Mouse (Mus musculus) adrenal gland, adult 8-10 months (tissue): ENCODE measurements around the gene Qrfp. TPM values are rescaled to one million over a fixed set of nuclear protein-coding genes. Genes with fewer than 3 reads are reported as not detected.

ENCODE experiments used
- DNase-seq: peaks from one replicate; pipeline ENCODE4 v3.0.0; 2022
- total RNA-seq, 4 experiments: library from RNA; stranded (reverse); gene quantifications; 2 replicates each; pipeline ENCODE4 v1.2.4; 2022

Qrfp gene
- total RNA-seq, 4 experiments from 2014 or later = not detected

- DNase-seq = peak; percentile 73
Measured at GRCm38 (mm10) chr2:31769631-31770111, 40.7 kb downstream of the Qrfp start.

- DNase-seq = no peak
Measured at GRCm38 (mm10) chr2:31769115-31769514, 41.3 kb downstream of the Qrfp start.

GRCm38 (mm10) chr2:31767815-31768214 is 42.6 kb downstream of the Qrfp start:
- no peak for DNase-seq

- no peak for DNase-seq
Measured at GRCm38 (mm10) chr2:31767104-31767503, 43.3 kb downstream of the Qrfp start.

GRCm38 (mm10) chr2:31763271-31763670 is 47.1 kb downstream of the Qrfp start:
- DNase-seq = no peak

DNA sequence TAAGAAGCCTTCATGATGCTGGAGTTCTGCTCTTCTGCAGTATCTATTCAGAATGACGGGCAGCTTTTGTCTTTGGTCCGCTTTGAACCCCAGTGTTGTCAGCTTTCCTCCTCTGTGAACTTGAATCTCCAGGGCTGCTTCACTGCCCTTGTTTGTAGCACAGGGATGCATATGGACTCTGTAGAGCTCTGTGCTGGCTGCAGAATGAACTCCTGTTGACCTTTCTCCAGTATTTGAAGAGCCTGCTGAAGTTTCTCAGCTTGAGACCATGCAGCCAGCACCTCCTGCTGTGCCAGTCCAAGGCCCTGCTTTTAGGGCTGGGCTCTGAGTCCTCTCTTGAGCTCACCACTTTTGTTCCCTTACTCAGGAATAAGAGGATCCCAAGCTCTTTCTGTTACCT is 47.5 kb downstream of the Qrfp start:
- DNase-seq = no peak

DNA sequence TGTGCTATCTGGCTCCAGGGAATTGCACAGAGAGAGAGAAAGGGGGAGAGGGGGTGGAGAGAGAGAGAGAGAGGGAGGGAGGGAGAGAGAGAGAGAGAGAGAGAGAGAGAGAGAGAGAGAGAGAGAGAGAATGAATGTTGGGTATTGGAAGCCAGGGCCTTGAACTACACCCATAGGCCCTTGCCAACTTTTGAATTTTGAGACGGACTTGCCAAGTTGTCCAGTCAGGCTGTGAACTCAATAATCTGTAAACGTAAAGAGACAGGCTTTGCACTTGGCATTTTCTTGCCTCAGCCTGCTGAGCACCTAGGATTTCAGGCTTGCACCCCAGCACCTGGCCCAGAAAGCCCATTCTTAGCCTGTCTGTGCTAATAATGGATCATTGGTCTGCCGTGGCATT is 48.2 kb downstream of the Qrfp start:
- no peak for DNase-seq

DNA sequence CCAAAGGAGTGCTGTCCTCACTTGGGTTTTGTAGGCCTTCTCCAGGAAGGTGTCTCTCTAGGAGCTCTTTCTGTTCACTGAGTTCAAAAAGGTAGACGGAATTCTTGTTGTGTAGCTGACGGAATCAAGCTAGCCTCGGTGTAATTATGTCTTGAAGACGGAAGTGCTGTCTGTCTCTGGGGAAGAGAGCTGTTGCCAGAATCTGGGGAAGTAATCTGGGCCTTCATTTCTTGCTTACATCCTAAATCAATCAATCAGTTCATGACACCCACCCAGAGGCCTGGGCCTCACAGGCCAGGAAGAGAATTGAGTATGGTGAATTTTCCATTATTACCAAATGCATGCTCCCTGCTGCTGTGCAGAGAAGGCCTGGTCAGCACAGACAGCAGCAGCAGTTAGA is 48.8 kb downstream of the Qrfp start:
- no peak for DNase-seq

DNA sequence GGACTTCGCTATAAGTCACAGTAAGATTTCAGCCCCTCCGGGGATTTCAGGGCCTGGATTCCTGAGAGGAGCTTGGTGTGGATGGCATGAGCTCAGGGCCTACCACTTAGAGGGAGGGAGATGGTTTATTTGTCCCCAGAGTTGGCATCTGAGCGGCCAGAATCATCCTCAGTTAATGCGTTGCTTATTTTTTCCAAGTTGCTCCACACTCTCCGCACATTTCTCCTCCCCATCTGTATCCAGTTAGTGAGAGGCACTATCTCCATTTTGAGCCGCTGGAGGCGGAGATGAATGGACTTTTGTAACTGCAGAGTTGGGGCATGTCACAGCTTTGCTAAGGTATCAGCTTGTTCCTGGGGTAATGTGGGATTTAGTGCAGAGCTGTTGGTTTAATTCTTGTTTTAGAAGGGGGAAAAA is 49.3 kb downstream of the Qrfp start:
- no peak for DNase-seq

DNA sequence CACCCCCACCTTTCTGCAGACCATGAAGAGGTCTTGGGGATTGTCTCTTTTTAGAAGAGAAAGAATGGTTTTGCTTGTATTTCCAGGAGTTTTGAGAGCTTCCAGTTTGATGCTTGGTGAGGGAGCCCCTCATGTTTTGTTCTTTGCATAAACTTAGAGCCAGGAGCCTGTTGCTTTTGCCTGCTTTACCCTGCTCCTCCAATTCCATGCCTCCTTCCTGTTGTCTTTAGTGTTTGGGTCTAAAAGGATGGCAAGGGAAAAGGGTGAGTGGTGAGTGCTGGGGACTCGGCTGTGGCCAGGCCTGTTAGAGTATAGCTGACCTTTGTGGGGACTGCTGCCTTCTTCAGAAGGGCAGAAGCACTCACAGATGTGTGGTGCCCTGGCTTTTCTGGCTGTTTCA is 49.9 kb downstream of the Qrfp start:
- DNase-seq = no peak

GRCm38 (mm10) chr2:31759751-31760460 is 50.5 kb downstream of the Qrfp start:
- peak; percentile 69 for DNase-seq

DNA sequence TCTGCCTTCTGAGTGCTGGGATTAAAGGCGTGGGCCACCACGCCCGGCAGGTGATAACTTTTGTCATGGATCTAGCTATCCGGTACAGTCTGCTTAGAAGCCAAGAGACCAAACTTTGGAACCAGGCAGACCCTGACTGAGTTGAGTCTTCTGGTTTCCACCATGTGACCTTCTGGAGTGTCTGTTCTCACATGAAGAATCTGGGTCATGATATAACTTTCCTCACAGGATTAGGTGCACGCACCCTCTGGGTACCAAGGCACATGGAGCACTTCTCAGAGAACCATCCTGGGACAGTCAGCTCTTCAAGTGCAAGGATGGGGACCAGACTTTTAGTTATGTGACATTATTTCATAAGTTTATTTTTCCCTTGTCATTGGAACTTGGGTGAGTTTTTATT is 51.4 kb downstream of the Qrfp start:
- DNase-seq = no peak

GRCm38 (mm10) chr2:31757472-31757871 is 52.9 kb downstream of the Qrfp start:
- no peak for DNase-seq

Other genes starting within 250 kb of the Qrfp start
- 10 to 100 TPM; 44.9 to 87.5 (median 62.4) TPM for gene Fubp3, start 237.9 kb downstream of the Qrfp start, total RNA-seq
- gene Prdm12, start 170.5 kb downstream of the Qrfp start, total RNA-seq = under 1 TPM in 1 of 4 experiments, not detected in 3; 0.22 TPM
- gene Exosc2, start 139.9 kb downstream of the Qrfp start, total RNA-seq = 10 to 100 TPM; 22.2 to 31.0 (median 28.4) TPM
- 100 to 1,000 TPM in 1 of 4 experiments, 10 to 100 TPM in 3; 80.1 to 111 (median 87.9) TPM for gene Abl1, start 122.2 kb downstream of the Qrfp start, total RNA-seq
- under 1 TPM; 0.09 to 0.13 (median 0.11) TPM for gene Fibcd1, start 35.4 kb upstream of the Qrfp start, total RNA-seq
- 10 to 100 TPM; 18.8 to 22.1 (median 20.7) TPM for gene Lamc3, start 76.7 kb upstream of the Qrfp start, total RNA-seq
- gene Aif1l, start 139.6 kb upstream of the Qrfp start, total RNA-seq = 10 to 100 TPM; 69.5 to 91.7 (median 75.3) TPM
- 10 to 100 TPM; 64.9 to 70.7 (median 69.0) TPM for gene Nup214, start 163.9 kb upstream of the Qrfp start, total RNA-seq